Mouse (Mus musculus): Measurements from ENCODE around the gene Rasgrf2.

Gene Rasgrf2

GRCm38 (mm10) chr13:92041584-92042563, 89.6 kb downstream of the Rasgrf2 start:
- CTCF ChIA-PET: no interaction called here

DNA sequence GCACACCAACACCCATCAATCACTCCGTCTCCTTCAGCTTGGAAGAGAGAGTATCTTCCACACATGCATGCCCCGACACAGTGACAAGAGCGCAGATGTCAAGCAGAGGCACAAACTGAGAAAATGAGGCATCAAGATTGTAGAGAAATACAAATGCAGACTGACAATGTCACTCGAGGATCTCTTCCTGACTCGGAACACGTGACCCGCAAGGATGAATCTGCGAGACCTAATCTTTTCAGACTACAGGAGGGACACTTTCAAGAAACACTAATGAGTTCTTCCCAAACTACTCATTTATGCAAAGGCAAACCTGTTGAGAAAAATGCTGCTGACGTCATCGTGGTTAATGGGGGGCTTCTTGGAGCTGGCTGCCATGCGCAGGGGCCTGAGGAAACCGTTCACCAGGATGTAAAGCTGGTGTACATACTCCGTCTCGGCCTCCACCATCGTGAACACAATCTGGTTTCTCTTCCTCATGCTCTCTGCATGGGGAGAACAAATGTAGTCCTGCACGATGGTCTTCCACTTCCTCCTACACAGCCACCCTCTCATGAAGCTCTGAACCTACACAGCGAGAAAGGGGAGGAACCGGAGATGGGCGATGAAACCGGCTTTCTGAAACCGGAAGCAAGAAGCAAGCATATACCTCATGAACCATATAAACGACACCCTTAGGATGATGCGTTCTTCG, 100.9 kb downstream of the Rasgrf2 start:
- CTCF ChIA-PET: no interaction called here

DNA sequence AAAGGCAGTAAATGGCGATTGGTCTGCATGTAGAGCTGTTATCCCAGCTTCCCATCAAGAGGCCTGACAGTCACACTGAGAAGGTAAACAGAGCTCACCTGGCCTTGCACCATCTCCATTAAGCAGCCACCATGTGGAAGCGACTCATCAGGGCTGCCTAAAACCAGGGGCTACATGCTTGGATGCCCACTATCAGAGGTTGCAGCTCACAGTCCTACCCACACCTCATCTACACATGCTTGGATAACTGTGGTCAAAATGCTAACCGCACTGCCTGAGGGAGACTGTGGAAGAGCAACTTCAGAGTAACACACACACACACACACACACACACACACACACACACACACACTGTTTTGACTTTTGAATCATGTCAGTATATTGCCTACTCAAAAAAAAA, 101.8 kb downstream of the Rasgrf2 start:
- CTCF ChIA-PET: no interaction called here

DNA sequence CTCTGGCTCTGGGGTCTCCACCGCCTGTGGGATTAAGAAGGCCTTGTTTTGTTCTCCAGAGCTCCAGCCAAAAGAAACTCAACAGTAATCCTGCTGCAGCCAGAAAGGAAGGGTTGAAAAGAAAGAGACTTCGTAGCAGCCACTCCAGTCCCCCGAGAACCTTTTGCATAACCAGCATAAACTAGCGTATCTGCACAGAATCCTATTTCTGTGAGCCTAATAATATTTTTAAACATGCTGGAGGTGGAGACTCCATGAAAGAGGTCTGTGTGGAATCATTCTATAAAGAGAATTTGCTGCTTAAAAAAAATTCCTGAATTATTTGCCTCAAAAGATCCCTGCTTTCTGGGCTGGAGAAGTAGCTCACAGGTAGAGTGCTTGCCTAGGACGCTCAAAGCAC, 103.5 kb downstream of the Rasgrf2 start:
- CTCF ChIA-PET: no interaction called here

DNA sequence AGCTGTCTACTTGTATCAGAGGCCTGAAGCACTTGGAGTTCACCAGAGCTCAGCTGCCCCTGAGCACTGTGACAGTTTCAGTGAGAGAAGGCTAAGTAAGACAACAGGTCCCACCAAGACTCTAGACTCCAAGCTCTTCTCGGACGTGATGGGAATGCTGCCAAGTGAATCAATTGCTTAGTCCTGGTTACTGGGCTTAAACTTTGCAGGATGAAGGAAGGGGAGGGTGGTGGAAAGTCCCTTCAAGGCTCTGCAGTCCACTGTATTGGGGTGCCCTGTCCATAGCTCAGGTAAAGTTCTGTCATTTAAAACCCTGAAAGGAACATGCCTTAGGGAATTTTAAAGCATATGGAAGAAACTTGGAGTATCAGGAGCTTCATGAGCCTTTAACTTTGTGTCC, 104.8 kb downstream of the Rasgrf2 start:
- CTCF ChIA-PET: no interaction called here

- CTCF ChIA-PET: no interaction called here
These were observed 106.3 kb downstream of the Rasgrf2 start for GRCm38 (mm10) chr13:92025124-92025523.

DNA sequence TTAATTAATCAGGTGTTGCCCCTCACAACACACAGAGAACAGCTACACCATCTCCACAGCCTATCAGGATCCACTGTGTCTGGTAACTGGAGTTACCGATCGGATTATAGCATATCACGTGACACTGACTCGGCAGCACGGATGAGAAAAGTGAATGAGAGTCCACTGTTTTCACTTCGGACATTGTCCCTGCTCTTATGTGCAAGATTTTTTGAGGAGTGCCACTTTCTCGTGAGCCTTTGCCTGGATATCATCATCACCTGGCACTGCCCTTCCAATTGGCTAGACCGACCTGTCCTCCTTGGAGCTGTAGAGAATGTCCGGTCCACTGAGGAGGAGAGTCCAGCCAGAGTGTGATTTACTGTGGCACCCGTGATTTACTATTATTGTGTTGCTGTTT, 109.3 kb downstream of the Rasgrf2 start:
- CTCF ChIA-PET: no interaction called here

GRCm38 (mm10) chr13:91996929-91997328, 134.5 kb downstream of the Rasgrf2 start:
- CTCF ChIA-PET: no interaction called here

DNA sequence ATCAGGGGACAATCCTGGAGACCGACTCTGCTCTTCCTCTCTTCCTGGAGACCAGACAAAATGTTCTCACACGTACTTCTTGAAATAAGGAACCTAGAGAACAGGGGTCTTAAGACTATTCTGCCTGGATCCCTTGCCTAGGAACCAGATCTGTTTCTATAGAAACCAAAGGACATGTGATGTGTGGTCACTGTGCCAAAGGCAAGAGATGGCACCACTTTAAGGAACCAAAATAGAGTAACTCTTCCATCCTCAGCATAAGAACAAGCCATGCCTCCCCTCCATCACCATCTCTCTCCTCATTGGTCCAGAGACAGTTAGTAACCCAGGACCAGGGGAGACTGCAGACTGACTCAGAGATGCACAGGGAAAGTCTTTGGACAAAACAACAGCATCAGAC, 140.0 kb downstream of the Rasgrf2 start:
- CTCF ChIA-PET: no interaction called here

GRCm38 (mm10) chr13:91990709-91991284, 140.7 kb downstream of the Rasgrf2 start:
- CTCF ChIA-PET: no interaction called here

DNA sequence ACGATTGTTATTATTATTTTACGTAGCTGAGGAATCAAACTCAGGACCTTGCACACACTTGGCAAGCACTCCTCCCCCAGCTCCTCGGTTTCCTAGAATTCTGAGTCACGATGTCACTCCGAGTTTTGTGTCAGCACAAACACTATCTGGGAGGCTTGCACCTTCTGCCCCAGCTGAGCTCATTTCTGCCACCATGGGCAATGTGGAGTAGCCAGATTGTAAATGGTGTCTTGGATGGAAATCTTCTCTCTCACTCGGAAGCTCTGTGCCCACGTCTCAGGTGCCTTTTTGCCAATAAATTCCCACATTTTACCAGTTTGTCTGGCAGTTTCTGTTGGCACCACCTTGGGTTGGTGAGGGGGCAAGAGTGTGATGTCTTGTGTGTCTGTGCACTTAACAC, 143.1 kb downstream of the Rasgrf2 start:
- CTCF ChIA-PET: no interaction called here

GRCm38 (mm10) chr13:91986958-91987357, 144.5 kb downstream of the Rasgrf2 start:
- CTCF ChIA-PET: no interaction called here

- CTCF ChIA-PET: no interaction called here
These were observed 145.4 kb downstream of the Rasgrf2 start for GRCm38 (mm10) chr13:91985915-91986589.

DNA sequence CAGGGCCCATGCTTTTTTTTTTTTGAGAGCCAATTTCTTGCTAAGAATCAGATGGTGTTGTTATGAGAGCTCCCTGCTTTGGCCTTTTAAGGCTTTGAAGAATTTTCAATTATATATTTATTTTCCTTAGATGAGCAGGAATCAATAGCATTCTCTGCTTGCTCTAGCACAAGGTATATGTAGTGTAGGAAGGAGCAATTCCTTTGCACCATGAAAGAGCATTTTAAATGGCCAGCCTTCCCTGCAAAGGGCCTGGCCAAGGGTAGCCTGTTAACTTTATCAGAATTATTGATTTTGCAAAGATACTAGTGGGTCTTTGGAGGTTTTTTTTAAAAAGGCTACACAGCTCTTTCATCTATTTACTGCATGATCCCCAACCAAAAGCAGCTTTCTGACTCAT, 146.4 kb downstream of the Rasgrf2 start:
- CTCF ChIA-PET: no interaction called here

DNA sequence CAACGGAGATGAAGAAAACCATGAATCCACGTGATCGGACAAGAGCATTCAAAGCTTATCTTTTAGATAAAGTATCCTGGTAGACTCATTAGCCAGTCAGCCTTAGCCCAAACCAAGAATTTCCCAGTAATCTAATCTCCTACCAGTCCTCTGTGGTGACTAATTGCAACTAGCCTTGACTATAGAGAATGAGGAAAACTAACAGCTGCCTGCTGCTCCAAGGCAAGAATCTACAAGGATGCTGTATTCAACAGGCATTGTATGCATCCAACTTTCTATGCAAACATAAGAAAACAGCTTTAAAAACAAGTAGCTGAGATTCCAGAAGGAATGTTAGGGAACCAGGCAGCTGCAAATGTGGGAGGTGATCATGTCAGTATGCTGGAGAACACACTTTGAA, 149.4 kb downstream of the Rasgrf2 start:
- CTCF ChIA-PET: no interaction called here

GRCm38 (mm10) chr13:91981414-91981813, 150.0 kb downstream of the Rasgrf2 start:
- CTCF ChIA-PET: no interaction called here

- CTCF ChIA-PET: no interaction called here
These were observed 154.5 kb downstream of the Rasgrf2 start for GRCm38 (mm10) chr13:91976971-91977370.

DNA sequence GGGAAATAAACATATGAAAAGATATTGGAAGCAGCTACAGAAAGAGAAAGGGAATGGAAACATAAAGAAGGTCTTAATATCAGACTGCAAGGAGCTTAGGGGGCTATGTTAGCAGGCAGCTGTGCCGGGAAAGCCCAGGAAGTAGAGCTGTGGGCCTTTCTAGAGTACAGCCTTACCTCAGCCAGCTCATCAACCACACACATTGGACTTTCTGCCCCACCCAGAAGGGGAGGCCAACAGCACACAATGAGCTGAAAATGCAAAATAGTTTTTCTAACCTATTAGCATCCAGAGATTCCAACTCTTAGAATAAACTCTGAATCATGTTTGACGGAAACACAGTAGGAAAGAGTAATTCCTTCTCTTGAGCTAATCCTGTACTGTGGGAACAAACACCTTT, 154.9 kb downstream of the Rasgrf2 start:
- CTCF ChIA-PET: no interaction called here

GRCm38 (mm10) chr13:91974154-91974553, 157.3 kb downstream of the Rasgrf2 start:
- CTCF ChIA-PET: no interaction called here

- CTCF ChIA-PET: no interaction called here
These were observed 160.2 kb downstream of the Rasgrf2 start for GRCm38 (mm10) chr13:91971246-91971645.

- CTCF ChIA-PET: no interaction called here
These were observed 175.0 kb downstream of the Rasgrf2 start for GRCm38 (mm10) chr13:91956474-91956873.

DNA sequence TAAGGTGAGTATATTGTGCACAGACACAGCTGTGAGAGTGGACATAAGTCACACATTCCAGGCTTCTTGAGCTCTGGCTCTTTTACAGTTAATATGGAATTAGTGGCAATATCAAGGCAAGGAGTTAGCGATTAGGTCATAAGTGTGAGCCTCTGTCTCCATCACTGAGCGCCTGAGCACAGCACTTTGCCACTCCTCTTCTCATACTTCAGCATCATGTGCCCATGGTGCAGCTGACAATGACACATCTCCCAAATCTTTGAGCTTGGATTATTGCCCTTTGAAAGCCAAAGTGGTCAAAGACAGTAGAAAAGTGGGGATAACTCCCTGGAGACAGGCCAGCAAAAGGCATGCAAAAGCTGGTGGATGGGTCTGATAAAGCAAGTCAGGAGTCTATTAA, 175.8 kb downstream of the Rasgrf2 start:
- CTCF ChIA-PET: no interaction called here
